Mouse (Mus musculus) G1E (cell line): ENCODE data around the gene Pitpnc1.

Experiments
- CTCF ChIP-seq: IDR thresholded peaks from 2 replicates; pipeline ENCODE4 v1.5.1; 2012; ENCODE audit warnings: low read depth, low read length, inconsistent platforms, mixed read lengths
- POLR2AphosphoS5 ChIP-seq: IDR thresholded peaks from 2 replicates; pipeline ENCODE4 v1.6.1; 2012; ENCODE audit warnings: low read depth, low read length, inconsistent platforms; ENCODE audit not compliant: insufficient replicate concordance
- TAL1 ChIP-seq: conservative IDR thresholded peaks from 2 replicates; pipeline ENCODE4 v1.6.1; 2012; ENCODE audit warnings: low read depth, low read length, inconsistent platforms, mixed read lengths

DNA sequence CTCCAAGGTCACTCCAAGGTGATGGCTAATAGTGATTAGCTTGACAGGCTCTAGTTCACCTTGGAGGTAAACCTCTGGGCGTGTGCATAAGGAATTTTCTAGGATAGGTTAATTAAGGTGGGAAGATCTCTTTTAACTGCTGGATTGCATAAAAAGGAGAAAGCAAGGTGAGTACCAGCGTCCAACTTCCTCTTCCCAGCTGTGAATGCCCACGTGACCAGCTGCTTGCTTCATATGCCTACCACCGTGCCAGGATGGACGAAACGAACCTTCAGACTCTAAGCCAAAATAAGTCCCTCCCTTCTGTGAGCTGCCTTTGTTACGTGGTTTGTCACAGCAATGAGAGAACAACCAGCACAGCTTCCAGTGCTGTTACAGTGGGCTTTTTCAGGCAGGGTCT is 228.8 kb downstream of the Pitpnc1 start:
- no peak for TF ChIP-seq CTCF
- TF ChIP-seq POLR2AphosphoS5: no peak
- TF ChIP-seq TAL1: no peak
